Mouse (Mus musculus) cerebellum, adult 11 months (tissue): Measurements from ENCODE around the gene Serpina3c.
"Not testable (repeated sequence)": the region's sequence is repeated elsewhere in the genome, so short reads cannot be mapped to it uniquely, and the experiment has no call there.

ENCODE experiments used
- DNase-seq: peaks from one replicate; pipeline ENCODE4 v3.0.0; 2022

Serpina3c gene

GRCm38 (mm10) chr12:104153656-104154055 is at the start of gene Serpina3c:
Gene Serpina3c (minus strand): TSS chr12:104153870.
- DNase-seq = no peak

- no peak for DNase-seq
Measured at GRCm38 (mm10) chr12:104190852-104191251, 37.2 kb upstream of the Serpina3c start.

GRCm38 (mm10) chr12:104189246-104189645 is 35.6 kb upstream of the Serpina3c start:
- DNase-seq = no peak

- DNase-seq = no peak
Measured at GRCm38 (mm10) chr12:104186041-104186581, 32.4 kb upstream of the Serpina3c start.

- no peak for DNase-seq
Measured at GRCm38 (mm10) chr12:104185046-104185445, 31.4 kb upstream of the Serpina3c start.

- no peak for DNase-seq
Measured at GRCm38 (mm10) chr12:104178987-104179386, 25.3 kb upstream of the Serpina3c start.

GRCm38 (mm10) chr12:104178577-104178976 is 24.9 kb upstream of the Serpina3c start:
- no peak for DNase-seq

GRCm38 (mm10) chr12:104175636-104176035 is 22.0 kb upstream of the Serpina3c start:
- DNase-seq = no peak

GRCm38 (mm10) chr12:104174747-104175146 is 21.1 kb upstream of the Serpina3c start:
- DNase-seq = no peak

- DNase-seq = no peak
Measured at GRCm38 (mm10) chr12:104153041-104153645, 527 bp downstream of the Serpina3c start.

- DNase-seq = no peak
Measured at GRCm38 (mm10) chr12:104151989-104152388, 1.7 kb downstream of the Serpina3c start.

GRCm38 (mm10) chr12:104145571-104145970 is 8.1 kb downstream of the Serpina3c start:
- DNase-seq = no peak

GRCm38 (mm10) chr12:104143286-104143685 is 10.4 kb downstream of the Serpina3c start:
- DNase-seq = no peak

GRCm38 (mm10) chr12:104142427-104142826 is 11.2 kb downstream of the Serpina3c start:
- no peak for DNase-seq

GRCm38 (mm10) chr12:104141506-104141905 is 12.2 kb downstream of the Serpina3c start:
- no peak for DNase-seq

GRCm38 (mm10) chr12:104140543-104141103 is 13.0 kb downstream of the Serpina3c start:
- DNase-seq = no peak

GRCm38 (mm10) chr12:104138216-104138615 is 15.5 kb downstream of the Serpina3c start:
- no peak for DNase-seq

- no peak for DNase-seq
Measured at GRCm38 (mm10) chr12:104131041-104131440, 22.6 kb downstream of the Serpina3c start.

GRCm38 (mm10) chr12:104127696-104128095 is 26.0 kb downstream of the Serpina3c start, which contains the start of gene Serpina3b:
Gene Serpina3b (plus strand): TSS chr12:104127996.
- no peak for DNase-seq

- DNase-seq = no peak
Measured at GRCm38 (mm10) chr12:104125021-104125560, 28.6 kb downstream of the Serpina3c start.

- DNase-seq = no peak
Measured at GRCm38 (mm10) chr12:104123996-104124395, 29.7 kb downstream of the Serpina3c start.

GRCm38 (mm10) chr12:104123097-104123496 is 30.6 kb downstream of the Serpina3c start:
- DNase-seq = no peak

GRCm38 (mm10) chr12:104114921-104115579 is 38.6 kb downstream of the Serpina3c start:
- DNase-seq = no peak

GRCm38 (mm10) chr12:104112333-104112732 is 41.3 kb downstream of the Serpina3c start, which contains the start of gene Serpina3a:
Gene Serpina3a (plus strand): TSS chr12:104112724.
- not testable (repeated sequence) for DNase-seq
